Mouse (Mus musculus): ENCODE data around the gene Gpr179.

Gene Gpr179

DNA sequence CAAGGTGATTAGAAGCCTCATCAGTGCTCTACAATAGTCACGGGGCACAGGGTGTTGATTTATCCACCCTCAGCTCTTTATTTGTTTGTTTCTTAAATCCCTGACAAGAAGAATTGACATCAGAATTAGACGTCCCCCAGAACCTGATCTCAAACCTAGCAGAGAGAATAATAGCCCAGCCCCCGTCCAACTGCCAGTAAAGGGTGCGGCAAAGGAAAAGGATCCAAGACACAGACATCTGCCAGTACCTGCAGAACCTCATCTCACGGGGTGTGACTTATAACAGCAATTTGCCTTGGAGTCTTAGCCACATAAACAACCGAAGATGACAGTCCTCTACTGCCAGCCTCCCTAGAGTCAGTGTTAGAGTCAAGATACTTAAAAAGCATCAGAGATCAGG is 64.9 kb downstream of the Gpr179 start:
- no peak for DNase-seq (ENCODE audit: low read depth, low spot score)

DNA sequence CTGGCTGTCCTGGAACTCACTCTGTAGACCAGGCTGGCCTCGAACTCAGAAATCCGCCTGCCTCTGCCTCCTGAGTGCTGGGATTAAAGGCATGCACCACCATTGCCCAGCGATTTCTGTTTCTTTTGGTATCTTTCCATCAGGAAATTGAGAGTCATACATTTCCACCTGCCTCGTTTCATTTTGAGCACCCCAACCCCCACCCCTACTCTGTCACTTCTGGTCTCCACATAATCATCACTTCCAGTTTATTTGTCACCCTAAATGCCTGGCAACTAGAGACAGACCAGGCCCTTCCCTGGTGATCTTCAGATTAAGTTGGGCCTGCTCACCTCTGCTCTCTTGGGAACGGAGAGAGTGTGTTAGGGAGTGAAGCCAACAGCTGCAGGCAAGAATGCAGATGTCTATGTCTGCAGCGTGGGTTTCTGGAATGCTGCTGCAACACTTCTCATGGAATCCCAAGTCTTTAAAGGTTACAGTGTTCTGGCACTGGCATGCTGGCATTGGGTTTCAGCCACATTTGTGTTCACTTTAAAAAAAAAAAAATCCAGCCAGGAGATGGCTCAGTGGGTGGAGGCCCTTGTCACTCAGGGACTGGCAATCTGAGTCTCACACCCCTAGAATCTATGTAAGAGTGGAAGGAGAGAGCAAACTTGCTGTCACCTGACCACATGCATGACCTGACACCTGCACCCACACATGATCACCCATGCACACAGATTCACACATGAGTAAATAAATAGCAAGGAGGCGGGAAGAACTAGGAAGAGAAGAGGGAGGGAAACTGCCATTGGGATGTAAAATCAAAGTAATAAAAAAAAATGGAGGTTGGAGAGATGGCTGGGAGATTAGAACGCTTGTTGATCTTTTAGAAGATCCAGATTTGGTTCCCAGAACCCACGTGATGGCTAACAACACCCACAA is 65.8 kb downstream of the Gpr179 start:
- DNase-seq (ENCODE audit: low read depth, low spot score) = no peak

DNA sequence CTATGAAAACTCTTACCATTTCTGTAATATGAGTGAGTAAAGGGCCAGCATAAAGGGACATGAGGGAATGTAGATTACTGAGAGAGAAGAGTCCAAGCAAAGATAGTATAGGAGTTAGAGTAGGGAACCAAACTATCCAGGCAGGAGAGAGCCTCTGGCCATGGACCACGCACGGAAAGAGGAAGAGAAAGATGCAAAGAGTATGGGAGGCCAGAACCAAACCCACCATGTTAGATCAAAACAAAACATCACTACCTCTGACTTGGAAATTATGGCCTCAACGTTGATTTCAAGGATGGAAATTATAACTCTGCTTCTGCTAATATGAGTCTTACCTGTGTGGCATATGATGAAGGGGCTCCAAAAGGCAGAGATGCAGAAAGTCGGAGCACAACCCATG is 67.0 kb downstream of the Gpr179 start:
- no peak for DNase-seq (ENCODE audit: low read depth, low spot score)

DNA sequence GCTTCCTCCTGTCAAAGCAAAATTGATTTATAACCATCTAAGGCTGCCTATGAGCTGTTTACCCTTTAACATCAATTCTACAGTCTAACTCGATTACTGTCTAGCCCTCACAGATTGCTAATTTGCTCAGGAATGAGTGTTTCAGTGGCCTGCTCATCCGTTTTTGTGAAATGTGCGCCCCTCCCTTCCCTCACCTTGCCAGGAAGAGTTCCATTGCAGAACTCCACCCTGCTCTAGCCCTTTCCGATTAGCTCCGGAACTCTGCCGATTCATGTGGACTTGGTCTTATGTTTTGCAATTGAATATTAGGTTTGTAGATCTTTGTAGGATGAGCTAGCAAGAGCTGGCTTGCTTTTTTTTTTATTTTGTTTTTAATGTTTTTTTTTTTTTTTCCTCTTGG is 69.7 kb downstream of the Gpr179 start:
- no peak for DNase-seq (ENCODE audit: low read depth, low spot score)
